8 mouse cellular contexts compared by ENCODE assay signal in genomic region chr1:64690213-64691013, GRCm38 (mm10). TPM values are rescaled to one million over a fixed set of nuclear protein-coding genes. Genes with fewer than 3 reads are reported as not detected.
A peak's percentile ranks its signal among the peaks of the same experiment; 100 is the strongest.
DNase-seq lines count a peak whose midpoint lies in the region; ATAC-seq and TF ChIP-seq lines count a peak whose summit lies in the region.

Ccnyl1 (plus strand) TSS chr1:64690455.

- no peaks in the 10 kb centered on the region for H3K36me3 ChIP-seq in embryonic facial prominence, embryonic 15.5 days
- H3K36me3 ChIP-seq in limb, embryonic 14.5 days (ENCODE audit: control insufficient read depth, insufficient read depth, low read length): no peaks in the 10 kb centered on the region
- no peaks in the 10 kb centered on the region for H3K36me3 ChIP-seq in midbrain, postnatal 0 days (ENCODE audit: insufficient read depth, low read length)

- peak; percentile 99 for ATAC-seq in embryonic facial prominence, embryonic 15.5 days (ENCODE audit: insufficient number of reproducible peaks, low FRiP score, low TSS enrichment, low read depth)
- peak; percentile 99 for ATAC-seq in limb, embryonic 14.5 days (ENCODE audit: low FRiP score, low read depth)
- ATAC-seq in midbrain, postnatal 0 days (ENCODE audit: low FRiP score): peak; percentile 100

- H3K9ac ChIP-seq in embryonic facial prominence, embryonic 15.5 days: peak within 1 kb of the TSS; percentile 83
- H3K9ac ChIP-seq in limb, embryonic 14.5 days (ENCODE audit: low read depth, low read length, severe bottlenecking): peak within 1 kb of the TSS; percentile 82
- H3K9ac ChIP-seq in midbrain, postnatal 0 days (replicated peaks; ENCODE audit: low read length, poor library complexity, severe bottlenecking): peak within 1 kb of the TSS; percentile 78

- peak within 1 kb of the TSS; percentile 55 for H3K27ac ChIP-seq in bone marrow, adult 2 months (ENCODE audit: control insufficient read depth, insufficient read depth, low read depth, low read length, poor library complexity)
- H3K27ac ChIP-seq in embryonic facial prominence, embryonic 15.5 days (replicated peaks): peak within 1 kb of the TSS; percentile 60
- H3K27ac ChIP-seq in limb, embryonic 14.5 days (replicated peaks; ENCODE audit: low read depth, low read length): peak within 1 kb of the TSS; percentile 26; the same call in 1 of the 2 replicates
- H3K27ac ChIP-seq in midbrain, postnatal 0 days (ENCODE audit: low read depth, low read length): peak within 1 kb of the TSS; percentile 77

- under 1% methylated on average over 71 of the region's 71 CpGs for WGBS in bone marrow, adult 2 months
- WGBS in embryonic facial prominence, embryonic 15.5 days: under 1% methylated on average over 68 of the region's 71 CpGs
- WGBS in limb, embryonic 14.5 days: under 1% methylated on average over 57 of the region's 71 CpGs
- under 1% methylated on average over 58 of the region's 71 CpGs for WGBS in midbrain, postnatal 0 days

- no peaks in the 10 kb centered on the region for H3K9me3 ChIP-seq in embryonic facial prominence, embryonic 15.5 days (replicated peaks)
- no peaks in the 10 kb centered on the region for H3K9me3 ChIP-seq in limb, embryonic 14.5 days (ENCODE audit: control insufficient read depth, low read length)
- H3K9me3 ChIP-seq in midbrain, postnatal 0 days (ENCODE audit: low read length): no peaks in the 10 kb centered on the region

- H3K4me3 ChIP-seq in bone marrow, adult 2 months (replicated peaks; ENCODE audit: control insufficient read depth, low read depth, low read length): peak within 1 kb of the TSS; percentile 79
- H3K4me3 ChIP-seq in embryonic facial prominence, embryonic 15.5 days (replicated peaks): peak within 1 kb of the TSS; percentile 85
- H3K4me3 ChIP-seq in limb, embryonic 14.5 days (replicated peaks; ENCODE audit: low read length): peak within 1 kb of the TSS; percentile 84
- peak within 1 kb of the TSS; percentile 92 for H3K4me3 ChIP-seq in midbrain, postnatal 0 days (ENCODE audit: low read depth, low read length)

- DNase-seq in 416B (ENCODE audit: low read depth): peak; percentile 99
- peak; percentile 97 for DNase-seq in heart, adult 8-10 months (ENCODE audit: low spot score)
- DNase-seq in kidney, adult 9 months: peak; percentile 99
- DNase-seq in limb, embryonic 14.5 days (ENCODE audit: low spot score): peak; percentile 97
- DNase-seq in midbrain, postnatal 0 days (ENCODE audit: low spot score): peak; percentile 99
- peak; percentile 98 for DNase-seq in spleen, postnatal 14 days (ENCODE audit: low spot score in 2 of 2)

- peak; percentile 65; the same call in 1 of the 2 replicates for TF ChIP-seq POLR2A in bone marrow, adult 2 months (IDR thresholded peaks at IDR 0.05; ENCODE audit: borderline replicate concordance, control insufficient read depth, low read depth, low read length)
- peak; percentile 66; the same call in 1 of the 2 replicates for TF ChIP-seq POLR2A in limb, embryonic 14.5 days (IDR thresholded peaks at IDR 0.05; ENCODE audit: borderline replicate concordance, extremely low read depth, insufficient read depth, insufficient read length)

- peak within 1 kb of the TSS; percentile 90 for H3K4me2 ChIP-seq in embryonic facial prominence, embryonic 15.5 days (replicated peaks)
- H3K4me2 ChIP-seq in limb, embryonic 14.5 days (replicated peaks; ENCODE audit: low read depth, low read length, severe bottlenecking): peak within 1 kb of the TSS; percentile 86
- H3K4me2 ChIP-seq in midbrain, postnatal 0 days (ENCODE audit: low read depth, low read length, poor library complexity, severe bottlenecking): peak within 1 kb of the TSS; percentile 83

- H3K4me1 ChIP-seq in bone marrow, adult 2 months (ENCODE audit: control insufficient read depth, insufficient read depth, low read length): no peaks in the 10 kb centered on the region; the same call in 1 of the 2 replicates
- peaks cover 13% of the 10 kb centered on the region for H3K4me1 ChIP-seq in embryonic facial prominence, embryonic 15.5 days
- peaks cover 20% of the 10 kb centered on the region for H3K4me1 ChIP-seq in limb, embryonic 14.5 days (ENCODE audit: control insufficient read depth, insufficient read depth, low read length)
- H3K4me1 ChIP-seq in midbrain, postnatal 0 days (ENCODE audit: insufficient read depth, low read length): peaks cover 6% of the 10 kb centered on the region; the same call in 1 of the 2 replicates

- TF ChIP-seq CTCF in bone marrow, adult 2 months (IDR thresholded peaks at IDR 0.05; ENCODE audit: control insufficient read depth, insufficient read depth, low read length): no peak
- peak; percentile 16; the same call in 1 of the 2 replicates for TF ChIP-seq CTCF in midbrain, postnatal 0 days (IDR thresholded peaks at IDR 0.05)

- no peaks in the 10 kb centered on the region for H3K27me3 ChIP-seq in embryonic facial prominence, embryonic 15.5 days
- no peaks in the 10 kb centered on the region for H3K27me3 ChIP-seq in limb, embryonic 14.5 days (ENCODE audit: control insufficient read depth, insufficient read depth, low read length)
- H3K27me3 ChIP-seq in midbrain, postnatal 0 days (ENCODE audit: insufficient read depth, low read length): no peaks in the 10 kb centered on the region

RNA-seq across cellular contexts. Expression of gene Ccnyl1, which starts in this region (rescaled TPM):
- 2.8 and 8.6 TPM in 2 replicates for polyA plus RNA-seq in bone marrow, adult 2 months (2011; ENCODE audit: insufficient read depth, insufficient read length, low replicate concordance, missing spikeins)
- polyA plus RNA-seq in embryonic facial prominence, embryonic 15.5 days (2015; fragmentation: Nextera tagmentation; extraction: Ambion mirVana): 4.1 and 4.7 TPM in 2 replicates
- total RNA-seq in heart, adult 8-10 months (2022): 10 to 100 TPM; 10.3 to 16.9 (median 12.9) TPM
- polyA plus RNA-seq in limb, embryonic 14.5 days (2012; rRNA removed): 40.8 and 41.5 TPM in 2 replicates
- 9.4 and 9.9 TPM in 2 replicates for polyA plus RNA-seq in limb, embryonic 14.5 days (2014; fragmentation: Nextera tagmentation; extraction: Ambion mirVana)
- 14.6 and 36.6 TPM in 2 replicates for total RNA-seq in midbrain, postnatal 0 days (2014; rRNA removed)
- polyA plus RNA-seq in midbrain, postnatal 0 days (2015; fragmentation: Nextera tagmentation; extraction: Ambion mirVana): 2.9 and 4.1 TPM in 2 replicates

Comparison
In these comparisons a context has a peak if more than half of its experiments do, and no peak if none do; other contexts are left out.
1. Peak in every context shown above with its lines: DNase-seq, ATAC-seq, H3K4me3 ChIP-seq and H3K27ac ChIP-seq.
2. H3K27ac ChIP-seq: peak in every context shown above with its lines; median percentile 77 in midbrain, postnatal 0 days; 60 in embryonic facial prominence, embryonic 15.5 days; 55 in bone marrow, adult 2 months; 26 in limb, embryonic 14.5 days.